Mouse (Mus musculus) ES-E14 (cell line): Measurements from ENCODE around the gene Erg. TPM values are rescaled to one million over a fixed set of nuclear protein-coding genes. Genes with fewer than 3 reads are reported as not detected.

ENCODE experiments used
- DNase-seq: peaks from one replicate; pipeline ENCODE4 v3.0.0-alpha.2; 2013; ENCODE audit warnings: low read depth, low spot score
- H3K27ac ChIP-seq: 2 replicates; pipeline ENCODE4 v1.5.1; 2012; ENCODE audit warnings: low read depth, mild to moderate bottlenecking, low read length, moderate library complexity, mixed read lengths; ENCODE audit not compliant: poor library complexity, insufficient read depth, severe bottlenecking
- H3K36me3 ChIP-seq: 2 replicates; pipeline ENCODE4 v1.6.1; 2012; ENCODE audit warnings: mild to moderate bottlenecking, low read length, moderate library complexity, mixed read lengths; ENCODE audit not compliant: control insufficient read depth, poor library complexity, insufficient read depth, severe bottlenecking
- H3K4me1 ChIP-seq, 2 experiments: fragments of 150-350 bp in 1 of 2; sonication (generic) in 1 of 2; 2 replicates each; pipeline ENCODE4 v1.6.1; 2012; ENCODE audit warnings: low read length in 2 of 2, mild to moderate bottlenecking in 1 of 2, mixed read lengths in 1 of 2; ENCODE audit not compliant: control insufficient read depth in 2 of 2, insufficient read depth in 2 of 2, poor library complexity in 1 of 2
- H3K4me3 ChIP-seq, 2 experiments: fragments of 150-350 bp in 1 of 2; sonication (generic) in 1 of 2; 2 replicates each; pipeline ENCODE4 v1.5.1; 2012; ENCODE audit warnings: low read length in 2 of 2, low read depth in 1 of 2, mild to moderate bottlenecking in 1 of 2, mixed read lengths in 1 of 2; ENCODE audit not compliant: insufficient read depth in 1 of 2, poor library complexity in 1 of 2, severe bottlenecking in 1 of 2
- H3K9ac ChIP-seq: 2 replicates; pipeline ENCODE4 v1.6.1; 2012; ENCODE audit warnings: low read depth, mild to moderate bottlenecking, low read length, mixed read lengths; ENCODE audit not compliant: poor library complexity, insufficient read depth, severe bottlenecking
- H3K9me3 ChIP-seq: fragments of 150-350 bp; sonication (generic); 2 replicates; pipeline ENCODE4 v1.6.1; 2012; ENCODE audit warnings: low read depth, mild to moderate bottlenecking, low read length; ENCODE audit not compliant: control insufficient read depth, insufficient read depth
- CHD2 ChIP-seq: IDR thresholded peaks from 2 replicates; pipeline ENCODE4 v1.6.1; 2014; ENCODE audit warnings: mild to moderate bottlenecking, low read depth, low read length, inconsistent platforms
- HCFC1 ChIP-seq: IDR thresholded peaks from 2 replicates; pipeline ENCODE4 v1.6.1; 2012; ENCODE audit warnings: low read length, inconsistent platforms, borderline replicate concordance; ENCODE audit not compliant: insufficient read depth
- MAFK ChIP-seq: IDR thresholded peaks from 2 replicates; pipeline ENCODE4 v1.6.1; 2014; ENCODE audit warnings: mild to moderate bottlenecking, low read depth, low read length, inconsistent platforms; ENCODE audit not compliant: insufficient read depth
- ZC3H11A ChIP-seq: IDR thresholded peaks from 2 replicates; pipeline ENCODE4 v1.6.1; 2012; ENCODE audit warnings: low read depth, mild to moderate bottlenecking, inconsistent platforms, low read length, borderline replicate concordance
- ZNF384 ChIP-seq: IDR thresholded peaks from 2 replicates; pipeline ENCODE4 v1.6.1; 2012; ENCODE audit warnings: low read depth, low read length, inconsistent platforms
- in situ Hi-C, 2 experiments: fragments of 600-800 bp; cut with MboI; formaldehyde crosslinking; loops; one replicate each; pipeline ENCODE4 v1.15.1; 2025; ENCODE audit warnings: low sequenced_read_pairs in 2 of 2, inconsistent platforms in 1 of 2; ENCODE audit not compliant: unreplicated experiment in 2 of 2
- total RNA-seq: library from RNA; depleted of rRNA; stranded (reverse); fragments of 300-350 nt; gene quantifications from 2 replicates; pipeline ENCODE4 v1.2.3, GENCODE M21; 2012

The Erg gene
- total RNA-seq, 1 experiment, result 0.18 TPM

DNA sequence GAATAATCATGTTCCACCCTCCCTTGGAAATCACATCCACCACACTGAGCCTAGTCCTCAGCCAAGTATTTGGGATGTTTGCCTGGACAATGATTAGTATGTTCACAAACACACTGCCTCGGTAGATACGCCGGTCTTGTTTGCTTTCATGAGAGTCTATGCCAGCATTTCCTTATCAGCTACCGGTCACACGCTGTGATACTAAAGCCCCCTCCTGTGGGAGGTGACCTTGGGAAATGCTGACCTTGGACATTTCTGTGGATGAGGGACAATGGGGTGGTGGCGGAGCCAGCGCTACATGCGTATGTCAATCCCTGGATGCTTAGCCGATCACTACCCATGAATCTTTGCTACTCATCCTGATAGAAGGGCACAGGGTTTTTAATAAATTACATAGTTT, 213.4 kb downstream of the Erg start:
- in situ Hi-C loops, result no loop called here
- Histone ChIP-seq H3K27ac (no peak overlapping the region), H3K4me1 (no peaks in the 10 kb centered on the region), H3K9ac (no peak overlapping the region), H3K36me3 (no peaks in the 10 kb centered on the region), H3K4me3 (no peak overlapping the region), H3K9me3 (no peaks in the 10 kb centered on the region)
- DNase-seq, result no peak
- TF ChIP-seq CHD2 (no peak), ZNF384 (no peak), ZC3H11A (no peak), HCFC1 (no peak), MAFK (no peak)

DNA sequence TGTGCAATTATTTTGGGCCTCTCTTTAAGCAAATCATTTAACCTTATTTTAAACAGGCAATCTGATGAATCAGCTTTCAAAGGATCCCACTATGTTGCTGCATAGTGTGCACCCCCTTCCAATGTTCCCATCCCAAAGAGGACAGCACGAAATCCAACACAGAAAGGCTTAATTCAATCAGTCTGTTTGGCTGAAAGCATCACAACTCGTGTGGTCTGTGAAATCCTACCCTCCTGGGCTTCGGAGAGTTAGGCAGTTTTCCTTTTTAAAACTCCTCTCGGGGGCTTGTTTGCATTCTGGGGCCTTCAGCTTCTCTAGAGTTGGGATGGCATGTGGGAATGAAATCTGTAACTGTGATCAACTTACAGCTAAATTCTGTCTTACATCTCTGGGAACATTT, 214.7 kb downstream of the Erg start:
- H3K27ac ChIP-seq, result no peak overlapping the region
- DNase-seq, result no peak
- H3K4me3 ChIP-seq, result no peak overlapping the region
- no peaks in the 10 kb centered on the region for H3K4me1 ChIP-seq
- H3K9me3 ChIP-seq, result no peaks in the 10 kb centered on the region
- H3K36me3 ChIP-seq, result no peaks in the 10 kb centered on the region
- H3K9ac ChIP-seq, result no peak overlapping the region
- in situ Hi-C loops, result no loop called here
- TF ChIP-seq MAFK (no peak), ZC3H11A (no peak), HCFC1 (no peak), ZNF384 (no peak), CHD2 (no peak)

DNA sequence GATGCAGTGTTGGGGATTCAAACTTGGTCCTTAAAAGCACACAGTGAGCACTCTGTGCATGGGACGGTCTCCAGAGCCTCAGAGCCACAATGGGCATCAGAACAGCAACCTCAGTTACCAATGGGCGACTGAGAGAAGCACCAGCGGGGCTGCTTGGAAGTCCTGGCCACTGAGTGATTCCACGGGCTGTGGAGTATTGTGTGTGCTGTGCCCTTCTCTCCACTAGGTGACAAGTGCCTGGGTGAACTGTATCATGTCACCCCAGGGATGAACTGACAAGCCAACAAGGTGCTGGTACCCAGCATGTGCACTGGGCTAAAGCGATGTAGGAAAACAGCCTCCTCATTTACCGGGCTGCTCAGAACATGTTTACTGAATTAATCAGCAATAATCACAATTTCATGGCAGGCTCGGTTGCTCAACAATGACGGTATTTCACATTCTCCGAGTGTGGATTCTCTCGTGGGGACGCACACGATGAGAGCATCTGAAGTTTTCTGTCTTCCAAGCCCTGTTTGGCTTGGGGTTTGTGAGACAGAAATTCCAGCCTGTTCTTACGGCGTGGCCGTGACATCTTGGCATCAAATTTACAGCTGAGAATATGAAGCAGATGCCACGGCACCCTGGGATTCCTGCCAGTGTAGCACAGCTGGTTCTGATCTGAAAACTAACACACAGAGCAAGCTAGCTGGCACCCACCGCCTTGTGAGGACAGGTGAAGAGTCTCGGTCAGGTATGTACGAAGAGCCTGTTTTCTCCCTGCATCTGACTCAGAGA, 219.2 kb downstream of the Erg start:
- no peak overlapping the region for H3K27ac ChIP-seq
- H3K9me3 ChIP-seq, result no peaks in the 10 kb centered on the region
- no peak for DNase-seq
- no peak overlapping the region for H3K4me3 ChIP-seq
- H3K9ac ChIP-seq, result no peak overlapping the region
- TF ChIP-seq ZC3H11A (no peak), HCFC1 (no peak), CHD2 (no peak), ZNF384 (no peak), MAFK (no peak)
- in situ Hi-C loops, result no loop called here
- H3K36me3 ChIP-seq, result no peaks in the 10 kb centered on the region
- H3K4me1 ChIP-seq, result no peaks in the 10 kb centered on the region

DNA sequence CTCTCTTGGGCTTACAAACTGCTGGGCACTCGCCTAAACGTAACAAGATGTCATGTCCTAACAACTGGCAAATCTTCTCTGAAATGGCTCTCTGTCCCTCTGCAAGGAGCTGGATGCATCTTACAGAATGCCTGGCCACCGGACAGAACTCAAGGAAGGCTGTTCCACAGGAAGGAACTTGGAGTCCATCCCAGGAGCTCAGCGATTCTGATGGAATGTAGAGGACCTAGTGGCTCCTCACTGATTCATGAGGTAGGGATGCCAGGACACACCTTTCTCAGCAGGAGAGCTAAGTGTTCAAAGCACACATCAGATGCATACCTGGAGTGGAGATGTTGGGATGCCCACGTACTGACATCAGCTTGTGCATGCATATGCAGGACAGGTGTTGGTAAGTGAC, 221.2 kb downstream of the Erg start:
- Histone ChIP-seq H3K9ac (no peak overlapping the region), H3K27ac (no peak overlapping the region), H3K4me1 (no peaks in the 10 kb centered on the region), H3K9me3 (no peaks in the 10 kb centered on the region), H3K4me3 (no peak overlapping the region), H3K36me3 (no peaks in the 10 kb centered on the region)
- in situ Hi-C loops, result no loop called here
- TF ChIP-seq HCFC1 (no peak), ZC3H11A (no peak), ZNF384 (no peak), MAFK (no peak), CHD2 (no peak)
- no peak for DNase-seq
